Mouse (Mus musculus): ENCODE data around the gene Rps18. TPM values are rescaled to one million over a fixed set of nuclear protein-coding genes. Genes with fewer than 3 reads are reported as not detected.

Gene Rps18
- polyA plus RNA-seq, 1 experiment from 2014 or later: 1,803 TPM

- WGBS: under 1% methylated on average over 19 of the region's 20 CpGs
- no peaks in the 10 kb centered on the region for H3K27me3 ChIP-seq (replicated peaks)
- H3K27ac ChIP-seq: peak overlapping the region; percentile 87
- peak overlapping the region; percentile 70 for H3K4me2 ChIP-seq
- peak overlapping the region; percentile 29; the same call in 1 of the 2 replicates for H3K9ac ChIP-seq
- no peaks in the 10 kb centered on the region for H3K9me3 ChIP-seq
- H3K36me3 ChIP-seq: peaks cover 40% of the 10 kb centered on the region
- peak overlapping the region; percentile 58 for H3K4me3 ChIP-seq (replicated peaks)
- H3K4me1 ChIP-seq: peaks cover 28% of the 10 kb centered on the region
- 0 out of 2 replicates have a peak, but pooled peaks have one; percentile 1 for ATAC-seq (ENCODE audit: insufficient read depth, low FRiP score, low read depth)
These were observed 39.5 kb downstream of the Rps18 start for GRCm38 (mm10) chr17:33916294-33916693.

GRCm38 (mm10) chr17:33915671-33916250 lies 40.0 kb downstream of the Rps18 start, which contains the start of the genes Tapbp and Zbtb22:
Gene Tapbp, plus strand, starts transcription at chr17:33915899.
Gene Zbtb22, plus strand, starts transcription at chr17:33915904.
- ATAC-seq (ENCODE audit: insufficient read depth, low FRiP score, low read depth): peak; percentile 91
- Histone ChIP-seq H3K9me3 (no peaks in the 10 kb centered on the region), H3K9ac (peak within 1 kb of the TSS; percentile 29; the same call in 1 of the 2 replicates), H3K4me3 (replicated peaks) (peak within 1 kb of the TSS; percentile 58), H3K27me3 (replicated peaks) (no peaks in the 10 kb centered on the region), H3K4me2 (peak within 1 kb of the TSS; percentile 70), H3K27ac (peak within 1 kb of the TSS; percentile 87), H3K4me1 (peaks cover 30% of the 10 kb centered on the region), H3K36me3 (peaks cover 42% of the 10 kb centered on the region)
- under 1% methylated on average over 34 of the region's 34 CpGs for WGBS

- no peak for ATAC-seq (ENCODE audit: insufficient read depth, low FRiP score, low read depth)
- 0 out of 2 replicates have a peak overlapping the region, but pooled peaks have one; percentile 87 for H3K27ac ChIP-seq
- no peak overlapping the region for H3K9ac ChIP-seq
- WGBS: 77% methylated on average over 13 of the region's 13 CpGs
- peaks cover 42% of the 10 kb centered on the region for H3K36me3 ChIP-seq
- H3K4me3 ChIP-seq (replicated peaks): no peak overlapping the region; the same call in 1 of the 2 replicates
- H3K9me3 ChIP-seq: no peaks in the 10 kb centered on the region
- peaks cover 38% of the 10 kb centered on the region for H3K4me1 ChIP-seq
- H3K4me2 ChIP-seq: peak overlapping the region; percentile 70
- H3K27me3 ChIP-seq (replicated peaks): no peaks in the 10 kb centered on the region
These were observed 40.8 kb downstream of the Rps18 start for GRCm38 (mm10) chr17:33914969-33915391.

- H3K4me2 ChIP-seq: no peak overlapping the region
- H3K4me1 ChIP-seq: peaks cover 34% of the 10 kb centered on the region
- H3K9me3 ChIP-seq: no peaks in the 10 kb centered on the region
- no peak overlapping the region for H3K9ac ChIP-seq
- H3K27me3 ChIP-seq (replicated peaks): no peaks in the 10 kb centered on the region
- H3K36me3 ChIP-seq: peaks cover 42% of the 10 kb centered on the region
- H3K27ac ChIP-seq: no peak overlapping the region
- no peak overlapping the region for H3K4me3 ChIP-seq (replicated peaks)
- ATAC-seq (ENCODE audit: insufficient read depth, low FRiP score, low read depth): no peak
- 94% methylated on average over 8 of the region's 8 CpGs for whole genome bisulfite sequencing
These were observed 41.9 kb downstream of the Rps18 start for GRCm38 (mm10) chr17:33913905-33914304.

- WGBS: 91% methylated on average over 10 of the region's 10 CpGs
- no peaks in the 10 kb centered on the region for H3K9me3 ChIP-seq
These were observed 42.5 kb downstream of the Rps18 start for GRCm38 (mm10) chr17:33913264-33913663.

GRCm38 (mm10) chr17:33911813-33912414 lies 43.9 kb downstream of the Rps18 start:
- ATAC-seq (ENCODE audit: insufficient read depth, low FRiP score, low read depth): no peak
- H3K4me3 ChIP-seq (replicated peaks): no peak overlapping the region
- H3K9ac ChIP-seq: no peak overlapping the region
- peaks cover 27% of the 10 kb centered on the region for H3K36me3 ChIP-seq
- no peak overlapping the region for H3K4me2 ChIP-seq
- H3K27me3 ChIP-seq (replicated peaks): no peaks in the 10 kb centered on the region
- WGBS: 89% methylated on average over 28 of the region's 28 CpGs
- H3K27ac ChIP-seq: no peak overlapping the region
- H3K4me1 ChIP-seq: peaks cover 24% of the 10 kb centered on the region
- H3K9me3 ChIP-seq: no peaks in the 10 kb centered on the region

More at GRCm38 (mm10) chr17:33913264-33913663, 42.5 kb downstream of the Rps18 start:
- Histone ChIP-seq H3K36me3 (peaks cover 40% of the 10 kb centered on the region), H3K27ac (no peak overlapping the region), H3K4me3 (replicated peaks) (no peak overlapping the region), H3K9ac (no peak overlapping the region), H3K4me2 (no peak overlapping the region), H3K4me1 (peaks cover 29% of the 10 kb centered on the region), H3K27me3 (replicated peaks) (no peaks in the 10 kb centered on the region)
- ATAC-seq (ENCODE audit: insufficient read depth, low FRiP score, low read depth): no peak

- H3K9ac ChIP-seq: no peak overlapping the region
- 91% methylated on average over 31 of the region's 31 CpGs for WGBS
- no peak overlapping the region for H3K4me3 ChIP-seq (replicated peaks)
- no peak for ATAC-seq (ENCODE audit: insufficient read depth, low FRiP score, low read depth)
- H3K27me3 ChIP-seq (replicated peaks): no peaks in the 10 kb centered on the region
- no peak overlapping the region for H3K4me2 ChIP-seq
- H3K4me1 ChIP-seq: peaks cover 21% of the 10 kb centered on the region
- H3K27ac ChIP-seq: no peak overlapping the region
- H3K9me3 ChIP-seq: no peaks in the 10 kb centered on the region
- H3K36me3 ChIP-seq: peaks cover 26% of the 10 kb centered on the region
These were observed 44.6 kb downstream of the Rps18 start for GRCm38 (mm10) chr17:33911052-33911812.

GRCm38 (mm10) chr17:33910346-33911051 lies 45.3 kb downstream of the Rps18 start:
- peaks cover 21% of the 10 kb centered on the region for H3K4me1 ChIP-seq
- ATAC-seq (ENCODE audit: insufficient read depth, low FRiP score, low read depth): no peak
- H3K27me3 ChIP-seq (replicated peaks): no peaks in the 10 kb centered on the region
- H3K4me3 ChIP-seq (replicated peaks): peak overlapping the region; percentile 82
- 41% methylated on average over 11 of the region's 11 CpGs for WGBS
- peak overlapping the region; percentile 95 for H3K27ac ChIP-seq
- peaks cover 26% of the 10 kb centered on the region for H3K36me3 ChIP-seq
- peak overlapping the region; percentile 94 for H3K9ac ChIP-seq
- peak overlapping the region; percentile 78 for H3K4me2 ChIP-seq
- H3K9me3 ChIP-seq: no peaks in the 10 kb centered on the region

- 0% methylated on average over 14 of the region's 14 CpGs for WGBS
- peak overlapping the region; percentile 82 for H3K4me3 ChIP-seq (replicated peaks)
- H3K4me1 ChIP-seq: peaks cover 17% of the 10 kb centered on the region
- ATAC-seq (ENCODE audit: insufficient read depth, low FRiP score, low read depth): no peak
- peak overlapping the region; percentile 95 for H3K27ac ChIP-seq
- peak overlapping the region; percentile 94 for H3K9ac ChIP-seq
- H3K9me3 ChIP-seq: no peaks in the 10 kb centered on the region
- no peaks in the 10 kb centered on the region for H3K27me3 ChIP-seq (replicated peaks)
- peaks cover 26% of the 10 kb centered on the region for H3K36me3 ChIP-seq
- peak overlapping the region; percentile 78 for H3K4me2 ChIP-seq
These were observed 45.9 kb downstream of the Rps18 start for GRCm38 (mm10) chr17:33909869-33910250.

- Histone ChIP-seq H3K36me3 (peaks cover 26% of the 10 kb centered on the region), H3K4me1 (peaks cover 16% of the 10 kb centered on the region), H3K4me2 (peak within 1 kb of the TSS; percentile 98), H3K9ac (peak within 1 kb of the TSS; percentile 94), H3K4me3 (replicated peaks) (peak within 1 kb of the TSS; percentile 82), H3K9me3 (no peaks in the 10 kb centered on the region), H3K27ac (peak within 1 kb of the TSS; percentile 95), H3K27me3 (replicated peaks) (no peaks in the 10 kb centered on the region)
- WGBS: under 1% methylated on average over 68 of the region's 68 CpGs
- peak; percentile 96 for ATAC-seq (ENCODE audit: insufficient read depth, low FRiP score, low read depth)
These were observed 46.5 kb downstream of the Rps18 start, which contains the start of gene Daxx for GRCm38 (mm10) chr17:33909077-33909868. Gene Daxx, plus strand, starts transcription at chr17:33909414.

All from stomach, embryonic 15.5 days (tissue).